Mouse (Mus musculus) CH12.LX (cell line): ENCODE data around the gene Hoxa13. TPM values are rescaled to one million over a fixed set of nuclear protein-coding genes. Genes with fewer than 3 reads are reported as not detected.

Source experiments
- DNase-seq: peaks from one replicate; pipeline ENCODE4 v3.0.0-alpha.2; 2013; ENCODE audit errors: extremely low read depth
- H3K27ac ChIP-seq: 2 replicates; pipeline ENCODE4 v1.5.1; 2012; ENCODE audit warnings: low read depth, mild to moderate bottlenecking, control low read depth, moderate library complexity; ENCODE audit not compliant: insufficient read depth
- H3K27me3 ChIP-seq: replicated peaks from 2 replicates; pipeline ENCODE3; 2012; ENCODE audit warnings: inconsistent platforms
- H3K36me3 ChIP-seq, 2 experiments: replicated peaks in 1 of 2; 2 replicates each; pipeline versions ENCODE3 to v1.6.1; 2012; ENCODE audit warnings: inconsistent platforms in 1 of 2, low read length in 1 of 2, mild to moderate bottlenecking in 1 of 2, mixed read lengths in 1 of 2, moderate library complexity in 1 of 2; ENCODE audit not compliant: control insufficient read depth in 1 of 2, insufficient read depth in 1 of 2
- H3K4me1 ChIP-seq, 2 experiments: 2 replicates each; pipeline ENCODE4 v1.6.1; 2012; ENCODE audit warnings: inconsistent platforms in 1 of 2, moderate library complexity in 1 of 2; ENCODE audit not compliant: insufficient read depth in 2 of 2, control insufficient read depth in 1 of 2
- H3K4me2 ChIP-seq: 2 replicates; pipeline ENCODE4 v1.6.1; 2012; ENCODE audit warnings: low read depth, mild to moderate bottlenecking, control low read depth; ENCODE audit not compliant: poor library complexity, insufficient read depth, severe bottlenecking
- H3K4me3 ChIP-seq, 3 experiments: fragments of 150-350 bp in 1 of 3; sonication (generic) in 1 of 3; replicated peaks in 1 of 3; 2 replicates each; pipeline versions ENCODE3 to v1.5.1; 2011 to 2012; ENCODE audit warnings: low read depth in 2 of 3, low read length in 2 of 3, mild to moderate bottlenecking in 2 of 3, moderate library complexity in 2 of 3, control low read depth in 1 of 3, improper control_type of control experiment in 1 of 3, inconsistent platforms in 1 of 3, mixed read lengths in 1 of 3; ENCODE audit not compliant: poor library complexity in 1 of 3
- H3K79me2 ChIP-seq: replicated peaks from 2 replicates; pipeline ENCODE4 v1.6.1; 2012; ENCODE audit warnings: mild to moderate bottlenecking, moderate library complexity; ENCODE audit not compliant: control insufficient read depth, poor library complexity, insufficient read depth, severe bottlenecking; ENCODE audit errors: extremely low read depth
- H3K9ac ChIP-seq: 2 replicates; pipeline ENCODE4 v1.6.1; 2012; ENCODE audit warnings: low read depth, mild to moderate bottlenecking, control low read depth, moderate library complexity; ENCODE audit not compliant: insufficient read depth
- H3K9me3 ChIP-seq: replicated peaks from 2 replicates; pipeline ENCODE3; 2012; ENCODE audit warnings: low read length, inconsistent platforms, mixed read lengths
- BHLHE40 ChIP-seq: IDR thresholded peaks from 2 replicates; pipeline ENCODE4 v1.6.1; 2011; ENCODE audit warnings: mild to moderate bottlenecking, low read depth, low read length, improper control_type of control experiment
- CHD1 ChIP-seq: IDR thresholded peaks from 2 replicates; pipeline ENCODE4 v1.6.1; 2012; ENCODE audit warnings: low read depth, low read length, improper control_type of control experiment, inconsistent platforms
- CHD2 ChIP-seq: IDR thresholded peaks from 2 replicates; pipeline ENCODE4 v1.6.1; 2011; ENCODE audit warnings: low read length, improper control_type of control experiment
- E2F4 ChIP-seq: IDR thresholded peaks from 2 replicates; pipeline ENCODE4 v1.6.1; 2011; ENCODE audit warnings: low read depth, low read length, improper control_type of control experiment; ENCODE audit not compliant: insufficient replicate concordance
- ELF1 ChIP-seq: IDR thresholded peaks from 2 replicates; pipeline ENCODE4 v1.6.1; 2014; ENCODE audit warnings: low read depth, mild to moderate bottlenecking, inconsistent platforms, low read length, improper control_type of control experiment
- ETS1 ChIP-seq: conservative IDR thresholded peaks from 2 replicates; pipeline ENCODE4 v1.6.1; 2012; ENCODE audit warnings: low read depth, mild to moderate bottlenecking, inconsistent platforms, low read length, improper control_type of control experiment, moderate library complexity
- HCFC1 ChIP-seq: IDR thresholded peaks from 2 replicates; pipeline ENCODE4 v1.6.1; 2012; ENCODE audit warnings: low read depth, mild to moderate bottlenecking, inconsistent platforms, low read length, improper control_type of control experiment
- JUN ChIP-seq: IDR thresholded peaks from 2 replicates; pipeline ENCODE4 v1.6.1; 2011; ENCODE audit warnings: low read depth, mild to moderate bottlenecking, low read length, improper control_type of control experiment, moderate library complexity; ENCODE audit not compliant: insufficient read depth
- JUND ChIP-seq: conservative IDR thresholded peaks from 2 replicates; pipeline ENCODE4 v1.6.1; 2011; ENCODE audit warnings: low read depth, low read length, improper control_type of control experiment
- MAFK ChIP-seq: IDR thresholded peaks from 2 replicates; pipeline ENCODE4 v1.6.1; 2011; ENCODE audit warnings: low read length, improper control_type of control experiment; ENCODE audit not compliant: insufficient replicate concordance
- MAX ChIP-seq: IDR thresholded peaks from 2 replicates; pipeline ENCODE4 v1.6.1; 2011; ENCODE audit warnings: low read length, improper control_type of control experiment
- MAZ ChIP-seq: IDR thresholded peaks from 2 replicates; pipeline ENCODE4 v1.6.1; 2012; ENCODE audit warnings: low read depth, mild to moderate bottlenecking, inconsistent platforms, low read length, improper control_type of control experiment, moderate library complexity
- MEF2A ChIP-seq: IDR thresholded peaks from 2 replicates; pipeline ENCODE4 v1.6.1; 2014; ENCODE audit warnings: low read depth, mild to moderate bottlenecking, inconsistent platforms, low read length, improper control_type of control experiment, borderline replicate concordance
- MYC ChIP-seq: IDR thresholded peaks from 2 replicates; pipeline ENCODE4 v1.6.1; 2011; ENCODE audit warnings: low read depth, mild to moderate bottlenecking, improper control_type of control experiment, low read length
- NELFE ChIP-seq: IDR thresholded peaks from 2 replicates; pipeline ENCODE4 v1.6.1; 2011; ENCODE audit warnings: low read depth, low read length, improper control_type of control experiment
- NRF1 ChIP-seq: IDR thresholded peaks from 2 replicates; pipeline ENCODE4 v1.6.1; 2014; ENCODE audit warnings: low read depth, mild to moderate bottlenecking, inconsistent platforms, low read length, improper control_type of control experiment, moderate library complexity
- PAX5 ChIP-seq: IDR thresholded peaks from 2 replicates; pipeline ENCODE4 v1.6.1; 2012; ENCODE audit warnings: low read length, inconsistent platforms, mixed read lengths
- POLR2AphosphoS2 ChIP-seq: IDR thresholded peaks from 2 replicates; pipeline ENCODE4 v1.6.1; 2011; ENCODE audit warnings: low read depth, low read length, improper control_type of control experiment
- RAD21 ChIP-seq: IDR thresholded peaks from 2 replicates; pipeline ENCODE4 v1.6.1; 2011; ENCODE audit warnings: low read depth, mild to moderate bottlenecking, low read length, improper control_type of control experiment, moderate library complexity
- RCOR1 ChIP-seq: conservative IDR thresholded peaks from 2 replicates; pipeline ENCODE4 v1.6.1; 2012; ENCODE audit warnings: low read depth, mild to moderate bottlenecking, inconsistent platforms, low read length, improper control_type of control experiment
- SMC3 ChIP-seq: IDR thresholded peaks from 2 replicates; pipeline ENCODE4 v1.6.1; 2011; ENCODE audit warnings: low read depth, low read length, improper control_type of control experiment
- TBP ChIP-seq: conservative IDR thresholded peaks from 2 replicates; pipeline ENCODE4 v1.6.1; 2011; ENCODE audit warnings: low read depth, low read length, improper control_type of control experiment
- ZC3H11A ChIP-seq: IDR thresholded peaks from 2 replicates; pipeline ENCODE4 v1.6.1; 2012; ENCODE audit warnings: low read depth, mild to moderate bottlenecking, inconsistent platforms, low read length, improper control_type of control experiment
- ZKSCAN1 ChIP-seq: IDR thresholded peaks from 2 replicates; pipeline ENCODE4 v1.6.1; 2012; ENCODE audit warnings: low read depth, inconsistent platforms, low read length, improper control_type of control experiment, borderline replicate concordance
- ZMIZ1 ChIP-seq: IDR thresholded peaks from 2 replicates; pipeline ENCODE4 v1.6.1; 2012; ENCODE audit warnings: low read depth, mild to moderate bottlenecking, inconsistent platforms, low read length, improper control_type of control experiment
- ZNF384 ChIP-seq: IDR thresholded peaks from 2 replicates; pipeline ENCODE4 v1.6.1; 2012; ENCODE audit warnings: low read depth, low read length, improper control_type of control experiment, inconsistent platforms
- dilution Hi-C: fragments of 300-500 bp; cut with MboI; formaldehyde crosslinking; loops from 2 replicates; pipeline ENCODE4 v1.14.3; 2020; ENCODE audit warnings: low sequenced_read_pairs; ENCODE audit not compliant: extremely low pct_unique_long_range_greater_than_20kb, extremely low pct_ligation_motif_present
- in situ Hi-C: fragments of 300-500 bp; cut with MboI; formaldehyde crosslinking; loops from 3 replicates; pipeline ENCODE4 v1.14.3; 2019; ENCODE audit warnings: low sequenced_read_pairs, low pct_ligation_motif_present, low pct_unique_long_range_greater_than_20kb, mixed read lengths
- polyA plus RNA-seq: library from polyadenylated mRNA; unstranded; fragments of >175 nt; gene quantifications from 2 replicates; pipeline ENCODE4 v1.2.1, GENCODE M21; 2012; ENCODE audit warnings: low read depth; ENCODE audit not compliant: insufficient read length
- total RNA-seq, 2 experiments: library from RNA; depleted of rRNA; stranded (reverse); fragments of 300-350 nt in 1 of 2; fragments of >200 nt in 1 of 2; gene quantifications; 2 replicates each; pipeline ENCODE4 v1.2.3; 2012 to 2014

The Hoxa13 gene
- total and polyA plus RNA-seq, 3 experiments: 0.17 TPM; not detected in 2

- TF ChIP-seq BHLHE40 (no peak), NELFE (no peak), ETS1 (no peak), CHD2 (no peak), MEF2A (no peak), POLR2AphosphoS2 (no peak), RCOR1 (no peak), SMC3 (no peak), ZNF384 (no peak), E2F4 (no peak), NRF1 (no peak), JUND (no peak), JUN (no peak), MAX (no peak), CHD1 (no peak), PAX5 (no peak), MYC (no peak)
- no peak for DNase-seq
- Histone ChIP-seq H3K27ac (no peak overlapping the region), H3K9ac (no peak overlapping the region), H3K4me2 (0 out of 2 replicates have a peak overlapping the region, but pooled peaks have one; percentile 74), H3K4me1 (peaks cover 3 to 22% of the 10 kb centered on the region in 2 experiments; a peak in 3 of 4 replicates), H3K27me3 (no peaks in the 10 kb centered on the region), H3K4me3 (no peak overlapping the region), H3K36me3 (no peaks in the 10 kb centered on the region), H3K9me3 (no peaks in the 10 kb centered on the region), H3K79me2 (no peaks in the 10 kb centered on the region)
- dilution Hi-C loops: no loop called here
- in situ Hi-C loops: loop anchor here (25.0 kb wide), 1 partner anchor 296 kb away; no protein-coding TSS in a partner anchor
These were observed 30.6 kb upstream of the Hoxa13 start for GRCm38 (mm10) chr6:52291021-52291860.

DNA sequence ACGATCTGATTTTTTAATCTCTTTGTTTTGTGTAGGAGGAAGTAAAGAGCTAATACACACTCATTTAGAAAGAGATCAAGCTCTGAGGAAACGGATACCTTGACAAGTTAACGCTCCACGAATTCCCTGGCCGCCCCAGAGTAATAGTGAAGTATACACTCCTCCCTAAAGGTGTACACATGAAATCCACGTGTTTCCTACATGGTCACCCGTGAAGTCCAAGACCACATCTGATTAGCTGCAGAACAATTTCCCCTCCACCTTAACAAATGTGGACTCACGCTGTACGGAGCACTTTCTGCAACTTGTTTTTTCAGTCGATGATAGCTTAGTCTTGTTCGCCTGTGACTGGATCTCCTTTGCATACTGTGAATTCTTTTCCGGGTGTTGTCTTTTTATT is 29.5 kb upstream of the Hoxa13 start:
- no peak for DNase-seq
- dilution Hi-C loops (no loop called here), in situ Hi-C loops (loop anchor here (25.0 kb wide), 1 partner anchor 297 kb away; no protein-coding TSS in a partner anchor)
- Histone ChIP-seq H3K9me3 (no peaks in the 10 kb centered on the region), H3K36me3 (no peaks in the 10 kb centered on the region), H3K27me3 (no peaks in the 10 kb centered on the region), H3K4me2 (no peak overlapping the region), H3K4me3 (no peak overlapping the region), H3K79me2 (no peaks in the 10 kb centered on the region), H3K4me1 (peaks cover 3 to 22% of the 10 kb centered on the region in 2 experiments; a peak in 3 of 4 replicates), H3K27ac (no peak overlapping the region), H3K9ac (no peak overlapping the region)
- TF ChIP-seq ELF1: no peak
- no peak for TF ChIP-seq NRF1
- no peak for TF ChIP-seq ZMIZ1
- no peak for TF ChIP-seq MAFK
- TF ChIP-seq TBP: no peak
- TF ChIP-seq JUN: no peak
- no peak for TF ChIP-seq RAD21
- TF ChIP-seq SMC3: no peak
- TF ChIP-seq MAZ: no peak
- no peak for TF ChIP-seq ZKSCAN1
- TF ChIP-seq MAX: no peak
- TF ChIP-seq ZC3H11A: no peak
- TF ChIP-seq JUND: no peak
- no peak for TF ChIP-seq HCFC1
- no peak for TF ChIP-seq PAX5
- TF ChIP-seq ZNF384: no peak
